Mouse (Mus musculus) CH12.LX (cell line): ENCODE measurements around the gene Atl1. TPM values are rescaled to one million over a fixed set of nuclear protein-coding genes. Genes with fewer than 3 reads are reported as not detected.

Experiments
- DNase-seq: peaks from one replicate; pipeline ENCODE4 v3.0.0-alpha.2; 2013; ENCODE audit errors: extremely low read depth
- H3K27ac ChIP-seq: 2 replicates; pipeline ENCODE4 v1.5.1; 2012; ENCODE audit warnings: low read depth, mild to moderate bottlenecking, control low read depth, moderate library complexity; ENCODE audit not compliant: insufficient read depth
- H3K27me3 ChIP-seq: replicated peaks from 2 replicates; pipeline ENCODE3; 2012; ENCODE audit warnings: inconsistent platforms
- H3K36me3 ChIP-seq, 2 experiments: replicated peaks in 1 of 2; 2 replicates each; pipeline versions ENCODE3 to v1.6.1; 2012; ENCODE audit warnings: inconsistent platforms in 1 of 2, low read length in 1 of 2, mild to moderate bottlenecking in 1 of 2, mixed read lengths in 1 of 2, moderate library complexity in 1 of 2; ENCODE audit not compliant: control insufficient read depth in 1 of 2, insufficient read depth in 1 of 2
- H3K4me1 ChIP-seq, 2 experiments: 2 replicates each; pipeline ENCODE4 v1.6.1; 2012; ENCODE audit warnings: inconsistent platforms in 1 of 2, moderate library complexity in 1 of 2; ENCODE audit not compliant: insufficient read depth in 2 of 2, control insufficient read depth in 1 of 2
- H3K4me2 ChIP-seq: 2 replicates; pipeline ENCODE4 v1.6.1; 2012; ENCODE audit warnings: low read depth, mild to moderate bottlenecking, control low read depth; ENCODE audit not compliant: poor library complexity, insufficient read depth, severe bottlenecking
- H3K4me3 ChIP-seq, 3 experiments: fragments of 150-350 bp in 1 of 3; sonication (generic) in 1 of 3; replicated peaks in 1 of 3; 2 replicates each; pipeline versions ENCODE3 to v1.5.1; 2011 to 2012; ENCODE audit warnings: low read depth in 2 of 3, low read length in 2 of 3, mild to moderate bottlenecking in 2 of 3, moderate library complexity in 2 of 3, control low read depth in 1 of 3, improper control_type of control experiment in 1 of 3, inconsistent platforms in 1 of 3, mixed read lengths in 1 of 3; ENCODE audit not compliant: poor library complexity in 1 of 3
- H3K79me2 ChIP-seq: replicated peaks from 2 replicates; pipeline ENCODE4 v1.6.1; 2012; ENCODE audit warnings: mild to moderate bottlenecking, moderate library complexity; ENCODE audit not compliant: control insufficient read depth, poor library complexity, insufficient read depth, severe bottlenecking; ENCODE audit errors: extremely low read depth
- H3K9ac ChIP-seq: 2 replicates; pipeline ENCODE4 v1.6.1; 2012; ENCODE audit warnings: low read depth, mild to moderate bottlenecking, control low read depth, moderate library complexity; ENCODE audit not compliant: insufficient read depth
- H3K9me3 ChIP-seq: replicated peaks from 2 replicates; pipeline ENCODE3; 2012; ENCODE audit warnings: low read length, inconsistent platforms, mixed read lengths
- BHLHE40 ChIP-seq: IDR thresholded peaks from 2 replicates; pipeline ENCODE4 v1.6.1; 2011; ENCODE audit warnings: mild to moderate bottlenecking, low read depth, low read length, improper control_type of control experiment
- CHD1 ChIP-seq: IDR thresholded peaks from 2 replicates; pipeline ENCODE4 v1.6.1; 2012; ENCODE audit warnings: low read depth, low read length, improper control_type of control experiment, inconsistent platforms
- CHD2 ChIP-seq: IDR thresholded peaks from 2 replicates; pipeline ENCODE4 v1.6.1; 2011; ENCODE audit warnings: low read length, improper control_type of control experiment
- EP300 ChIP-seq: IDR thresholded peaks from 2 replicates; pipeline ENCODE4 v1.6.1; 2011; ENCODE audit warnings: low read length, improper control_type of control experiment
- GABPA ChIP-seq: IDR thresholded peaks from 2 replicates; pipeline ENCODE4 v1.6.1; 2012; ENCODE audit warnings: low read depth, low read length, improper control_type of control experiment, inconsistent platforms; ENCODE audit not compliant: insufficient replicate concordance
- IRF4 ChIP-seq: IDR thresholded peaks from 2 replicates; pipeline ENCODE4 v1.6.1; 2014; ENCODE audit warnings: low read depth, mild to moderate bottlenecking, inconsistent platforms, low read length, improper control_type of control experiment
- JUND ChIP-seq: conservative IDR thresholded peaks from 2 replicates; pipeline ENCODE4 v1.6.1; 2011; ENCODE audit warnings: low read depth, low read length, improper control_type of control experiment
- KAT2A ChIP-seq: IDR thresholded peaks from 2 replicates; pipeline ENCODE4 v1.6.1; 2012; ENCODE audit warnings: low read length, improper control_type of control experiment, inconsistent platforms; ENCODE audit not compliant: insufficient replicate concordance
- MYC ChIP-seq: IDR thresholded peaks from 2 replicates; pipeline ENCODE4 v1.6.1; 2011; ENCODE audit warnings: low read depth, mild to moderate bottlenecking, improper control_type of control experiment, low read length
- NRF1 ChIP-seq: IDR thresholded peaks from 2 replicates; pipeline ENCODE4 v1.6.1; 2014; ENCODE audit warnings: low read depth, mild to moderate bottlenecking, inconsistent platforms, low read length, improper control_type of control experiment, moderate library complexity
- POLR2A ChIP-seq: IDR thresholded peaks from 2 replicates; pipeline ENCODE4 v1.6.1; 2011; ENCODE audit warnings: low read depth, mild to moderate bottlenecking, improper control_type of control experiment, low read length
- TCF12 ChIP-seq: IDR thresholded peaks from 2 replicates; pipeline ENCODE4 v1.6.1; 2014; ENCODE audit warnings: low read depth, mild to moderate bottlenecking, inconsistent platforms, low read length, improper control_type of control experiment
- ZC3H11A ChIP-seq: IDR thresholded peaks from 2 replicates; pipeline ENCODE4 v1.6.1; 2012; ENCODE audit warnings: low read depth, mild to moderate bottlenecking, inconsistent platforms, low read length, improper control_type of control experiment
- ZKSCAN1 ChIP-seq: IDR thresholded peaks from 2 replicates; pipeline ENCODE4 v1.6.1; 2012; ENCODE audit warnings: low read depth, inconsistent platforms, low read length, improper control_type of control experiment, borderline replicate concordance
- ZMIZ1 ChIP-seq: IDR thresholded peaks from 2 replicates; pipeline ENCODE4 v1.6.1; 2012; ENCODE audit warnings: low read depth, mild to moderate bottlenecking, inconsistent platforms, low read length, improper control_type of control experiment
- dilution Hi-C: fragments of 300-500 bp; cut with MboI; formaldehyde crosslinking; loops from 2 replicates; pipeline ENCODE4 v1.14.3; 2020; ENCODE audit warnings: low sequenced_read_pairs; ENCODE audit not compliant: extremely low pct_unique_long_range_greater_than_20kb, extremely low pct_ligation_motif_present
- in situ Hi-C: fragments of 300-500 bp; cut with MboI; formaldehyde crosslinking; loops from 3 replicates; pipeline ENCODE4 v1.14.3; 2019; ENCODE audit warnings: low sequenced_read_pairs, low pct_ligation_motif_present, low pct_unique_long_range_greater_than_20kb, mixed read lengths
- polyA plus RNA-seq: library from polyadenylated mRNA; unstranded; fragments of >175 nt; gene quantifications from 2 replicates; pipeline ENCODE4 v1.2.1, GENCODE M21; 2012; ENCODE audit warnings: low read depth; ENCODE audit not compliant: insufficient read length
- total RNA-seq, 2 experiments: library from RNA; depleted of rRNA; stranded (reverse); fragments of 300-350 nt in 1 of 2; fragments of >200 nt in 1 of 2; gene quantifications; 2 replicates each; pipeline ENCODE4 v1.2.3; 2012 to 2014

Atl1 gene
- total and polyA plus RNA-seq, 3 experiments, result 0.51 to 0.74 (median 0.64) TPM

GRCm38 (mm10) chr12:69856398-69856797 is 36.0 kb upstream of the Atl1 start:
- dilution Hi-C loops, result no loop called here
- Histone ChIP-seq H3K27me3 (no peaks in the 10 kb centered on the region), H3K79me2 (no peaks in the 10 kb centered on the region)

GRCm38 (mm10) chr12:69857597-69857996 is 34.8 kb upstream of the Atl1 start:
- H3K27ac ChIP-seq, result no peak overlapping the region
- DNase-seq, result no peak
- peaks cover 6 to 26% of the 10 kb centered on the region in 2 experiments for H3K4me1 ChIP-seq
- H3K79me2 ChIP-seq, result no peaks in the 10 kb centered on the region
- H3K9ac ChIP-seq, result no peak overlapping the region
- in situ Hi-C loops (no loop called here), dilution Hi-C loops (no loop called here)
- no peak overlapping the region for H3K4me2 ChIP-seq
- TF ChIP-seq ZMIZ1 (no peak), ZC3H11A (no peak), JUND (no peak), TCF12 (no peak)
- H3K9me3 ChIP-seq, result no peaks in the 10 kb centered on the region
- peaks cover 0 to 15% of the 10 kb centered on the region in 2 experiments for H3K36me3 ChIP-seq
- no peak overlapping the region for H3K4me3 ChIP-seq
- no peaks in the 10 kb centered on the region for H3K27me3 ChIP-seq

More at GRCm38 (mm10) chr12:69856398-69856797, 36.0 kb upstream of the Atl1 start:
- TF ChIP-seq CHD1 (no peak), NRF1 (no peak), ZKSCAN1 (no peak), IRF4 (no peak), KAT2A (no peak), MYC (no peak), BHLHE40 (no peak), POLR2A (no peak), CHD2 (no peak)
- no peak overlapping the region for H3K4me3 ChIP-seq
- no peaks in the 10 kb centered on the region for H3K9me3 ChIP-seq
- H3K4me2 ChIP-seq, result no peak overlapping the region
- no peak overlapping the region for H3K27ac ChIP-seq
- peaks cover 6 to 16% of the 10 kb centered on the region in 2 experiments for H3K4me1 ChIP-seq
- no peak overlapping the region for H3K9ac ChIP-seq
- in situ Hi-C loops, result no loop called here
- H3K36me3 ChIP-seq, result peaks cover 4 to 24% of the 10 kb centered on the region in 2 experiments
- DNase-seq, result no peak

DNA sequence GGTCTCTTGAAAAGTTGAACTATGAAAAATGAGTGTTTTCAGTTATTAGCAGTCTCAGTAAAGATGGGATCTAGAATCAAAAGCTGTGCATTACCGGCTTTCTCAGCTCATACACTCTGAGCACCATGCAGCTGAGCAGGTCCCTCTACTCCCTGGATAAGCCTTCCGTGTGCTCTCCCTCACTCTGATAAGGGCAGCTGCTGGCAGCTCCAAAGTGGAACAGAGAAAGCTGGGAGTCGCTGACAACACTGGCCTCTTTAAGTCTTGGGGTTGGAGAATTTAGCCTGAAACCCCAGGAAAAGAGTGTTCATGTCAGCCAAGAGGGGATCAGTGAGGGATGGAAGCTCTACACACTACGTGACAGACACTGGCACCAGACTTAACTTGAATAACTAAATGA is 33.6 kb upstream of the Atl1 start:
- H3K9me3 ChIP-seq, result no peaks in the 10 kb centered on the region
- H3K79me2 ChIP-seq, result no peaks in the 10 kb centered on the region
- no peak overlapping the region for H3K4me2 ChIP-seq
- H3K4me3 ChIP-seq, result no peak overlapping the region
- H3K27me3 ChIP-seq, result no peaks in the 10 kb centered on the region
- dilution Hi-C loops (no loop called here), in situ Hi-C loops (no loop called here)
- H3K27ac ChIP-seq, result no peak overlapping the region
- peaks cover 0 to 11% of the 10 kb centered on the region in 2 experiments for H3K36me3 ChIP-seq
- H3K9ac ChIP-seq, result no peak overlapping the region
- H3K4me1 ChIP-seq, result peaks cover 13 to 38% of the 10 kb centered on the region in 2 experiments
- TF ChIP-seq GABPA (no peak), EP300 (no peak), MYC (no peak), KAT2A (no peak)
- no peak for DNase-seq
